Mouse (Mus musculus) ES-Bruce4 (cell line): ENCODE measurements around the gene Tex14. TPM values are rescaled to one million over a fixed set of nuclear protein-coding genes. Genes with fewer than 3 reads are reported as not detected.
A peak's percentile ranks its signal among the peaks of the same experiment; 100 is the strongest.
"Not testable (repeated sequence)": the region's sequence is repeated elsewhere in the genome, so short reads cannot be mapped to it uniquely, and the experiment has no call there.

Experiments
- H3K27ac ChIP-seq: 2 replicates; pipeline ENCODE4 v1.5.1; 2012; ENCODE audit warnings: low read length, inconsistent platforms; ENCODE audit not compliant: insufficient read depth
- H3K27me3 ChIP-seq: 2 replicates; pipeline ENCODE4 v1.6.1; 2012; ENCODE audit warnings: mild to moderate bottlenecking, low read length, inconsistent platforms; ENCODE audit not compliant: control insufficient read depth, poor library complexity, insufficient read depth, severe bottlenecking
- H3K36me3 ChIP-seq: 2 replicates; pipeline ENCODE4 v1.6.1; 2012; ENCODE audit warnings: inconsistent platforms, mild to moderate bottlenecking, low read length, moderate library complexity; ENCODE audit not compliant: control insufficient read depth, poor library complexity, insufficient read depth, severe bottlenecking
- H3K4me1 ChIP-seq: one replicate; pipeline ENCODE4 v1.8.1; 2011; ENCODE audit warnings: low read length; ENCODE audit not compliant: control insufficient read depth, insufficient read depth
- H3K4me3 ChIP-seq: 2 replicates; pipeline ENCODE4 v1.5.1; 2011; ENCODE audit warnings: low read depth, mild to moderate bottlenecking, low read length
- H3K9ac ChIP-seq: 2 replicates; pipeline ENCODE4 v1.6.1; 2012; ENCODE audit warnings: low read depth, mild to moderate bottlenecking, inconsistent platforms; ENCODE audit not compliant: poor library complexity, severe bottlenecking
- H3K9me3 ChIP-seq: replicated peaks from 2 replicates; pipeline ENCODE4 v1.6.1; 2012; ENCODE audit warnings: mild to moderate bottlenecking, low read length, inconsistent platforms; ENCODE audit not compliant: control insufficient read depth, poor library complexity, insufficient read depth, severe bottlenecking
- CTCF ChIP-seq: IDR thresholded peaks from one replicate; pipeline ENCODE4 v1.8.1; 2011; ENCODE audit warnings: low read depth, low read length
- EP300 ChIP-seq: IDR thresholded peaks from 2 replicates; pipeline ENCODE4 v1.6.1; 2011; ENCODE audit warnings: low read depth, low read length; ENCODE audit not compliant: insufficient read depth
- POLR2A ChIP-seq: IDR thresholded peaks from one replicate; pipeline ENCODE4 v1.8.1; 2011; ENCODE audit warnings: low read length; ENCODE audit not compliant: insufficient read depth
- polyA plus RNA-seq: library from polyadenylated mRNA; stranded (reverse); fragments of >200 nt; gene quantifications from 2 replicates; pipeline ENCODE4 v1.2.4, GENCODE M21; 2011; ENCODE audit warnings: low read depth; ENCODE audit not compliant: missing spikeins, insufficient read depth, insufficient read length

The Tex14 gene
- polyA plus RNA-seq, 1 experiment: 15.9 TPM

DNA sequence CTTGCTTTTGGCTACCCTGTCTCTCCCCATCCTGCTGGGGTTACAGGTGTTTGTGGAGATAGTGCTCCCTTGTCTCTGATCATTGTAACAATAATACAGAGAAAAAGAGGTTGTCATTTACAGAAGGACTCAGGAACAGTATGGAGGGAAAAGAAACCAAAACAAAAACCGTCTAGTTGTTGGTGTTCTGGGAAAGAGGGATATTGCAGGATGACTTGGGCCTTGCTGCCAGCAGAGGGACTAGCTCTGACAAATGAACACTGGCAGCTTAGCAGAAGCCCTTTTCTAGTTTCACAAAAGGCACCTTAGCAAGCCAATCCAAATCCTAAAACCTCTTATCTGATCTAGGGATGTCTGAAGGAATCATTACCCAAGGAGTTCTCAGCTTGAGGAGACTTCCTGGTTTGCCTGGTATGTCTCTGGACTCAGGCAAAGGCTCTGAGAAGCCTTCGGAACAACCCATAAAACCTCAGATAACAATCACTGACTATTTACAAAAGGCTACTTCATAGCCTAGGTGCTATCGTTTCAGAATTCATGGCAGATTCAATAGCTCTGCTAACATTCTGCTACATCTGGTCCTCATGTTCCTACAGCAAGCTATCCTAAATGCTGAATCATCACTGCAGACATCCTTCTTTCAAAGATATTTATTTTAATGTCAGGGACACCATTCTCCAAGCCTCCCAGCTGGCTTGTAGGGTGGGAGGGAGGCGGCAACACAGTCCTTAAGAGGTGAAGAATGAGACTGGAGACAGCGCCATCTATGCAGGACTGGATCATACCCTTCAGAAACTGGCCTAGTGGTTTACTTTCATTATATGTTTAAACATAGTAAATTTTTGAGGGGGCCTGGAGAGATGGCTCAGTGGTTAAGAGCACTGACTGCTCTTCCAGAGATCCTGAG is 31.7 kb downstream of the Tex14 start:
- no peak overlapping the region for H3K9ac ChIP-seq
- H3K36me3 ChIP-seq: no peaks in the 10 kb centered on the region
- no peak overlapping the region for H3K4me3 ChIP-seq
- H3K9me3 ChIP-seq: no peaks in the 10 kb centered on the region
- H3K4me1 ChIP-seq: no peaks in the 10 kb centered on the region
- TF ChIP-seq CTCF (no peak), POLR2A (no peak), EP300 (no peak)
- H3K27me3 ChIP-seq: no peaks in the 10 kb centered on the region
- no peak overlapping the region for H3K27ac ChIP-seq

DNA sequence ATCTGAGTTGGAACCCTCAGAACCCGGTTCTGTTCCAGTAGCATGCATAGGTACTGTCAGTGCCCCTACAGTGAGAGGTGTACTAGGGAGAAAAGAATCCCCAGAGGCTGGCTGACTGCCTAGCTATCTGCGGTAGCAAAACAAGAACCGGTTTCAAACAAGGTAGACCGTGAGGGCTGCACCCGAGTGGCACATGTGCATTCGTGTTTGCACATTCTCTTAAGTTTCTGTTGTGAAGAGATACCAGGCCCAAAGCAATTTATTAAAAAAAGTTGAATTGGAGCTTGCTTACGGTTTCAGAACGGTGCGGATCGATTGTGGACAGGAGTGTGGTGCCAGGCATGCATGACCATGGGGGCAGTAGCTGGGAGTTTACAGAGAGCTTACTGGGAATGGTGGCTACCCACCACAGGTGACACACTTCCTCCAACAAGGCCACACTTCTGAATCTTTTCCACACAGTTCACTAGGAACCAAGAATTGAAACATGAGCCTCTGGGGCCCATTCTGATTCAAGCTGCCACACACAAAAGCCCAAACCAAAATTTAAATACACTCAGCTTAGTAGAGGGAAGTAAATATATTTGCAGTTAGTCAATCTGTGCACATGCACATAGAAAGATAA is 35.0 kb downstream of the Tex14 start:
- H3K4me1 ChIP-seq: no peaks in the 10 kb centered on the region
- H3K36me3 ChIP-seq: no peaks in the 10 kb centered on the region
- H3K27ac ChIP-seq: no peak overlapping the region
- no peaks in the 10 kb centered on the region for H3K9me3 ChIP-seq
- H3K9ac ChIP-seq: no peak overlapping the region
- no peak overlapping the region for H3K4me3 ChIP-seq
- no peaks in the 10 kb centered on the region for H3K27me3 ChIP-seq
- TF ChIP-seq POLR2A (no peak), EP300 (no peak), CTCF (no peak)

DNA sequence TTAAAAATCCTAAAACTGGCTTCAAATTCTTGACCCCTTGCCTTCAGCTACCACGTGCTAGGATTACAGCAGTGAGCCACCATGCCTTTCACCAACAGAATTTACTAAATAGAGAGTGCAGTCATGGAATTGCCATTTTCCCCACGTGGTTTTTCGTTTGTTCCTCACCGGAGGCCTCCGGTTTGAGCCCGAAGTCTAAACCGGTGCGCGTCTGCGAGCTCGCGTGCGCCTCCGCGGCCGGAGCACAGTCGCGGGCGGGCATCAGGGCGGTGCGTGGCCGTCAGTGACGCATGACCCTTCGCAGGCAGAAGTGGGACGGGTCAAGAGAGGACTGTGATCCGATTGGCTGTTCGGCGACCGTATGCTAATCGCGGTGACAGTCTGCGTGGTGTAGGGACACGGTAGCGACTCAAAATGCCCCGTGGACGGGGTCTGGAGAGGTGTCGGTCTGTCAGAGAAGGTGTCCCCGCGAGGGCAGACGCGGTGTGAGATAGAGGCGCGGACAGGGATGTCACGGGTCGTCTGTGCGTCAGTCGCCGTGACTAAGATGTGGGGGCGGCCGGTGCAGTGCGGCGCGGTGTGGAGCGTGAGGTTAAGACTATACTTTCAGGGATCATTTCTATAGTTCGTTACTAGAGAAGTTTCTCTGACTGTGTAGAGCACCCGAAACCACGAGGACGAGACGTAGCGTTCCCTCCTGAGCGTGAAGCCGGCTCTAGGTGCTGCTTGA is 37.9 kb downstream of the Tex14 start:
- peak overlapping the region; percentile 19; the same call in 1 of the 2 replicates for H3K4me3 ChIP-seq
- H3K9me3 ChIP-seq, H3K4me1 ChIP-seq, H3K27me3 ChIP-seq, H3K27ac ChIP-seq, H3K36me3 ChIP-seq: not testable (repeated sequence)
- H3K9ac ChIP-seq: peak overlapping the region; percentile 23

DNA sequence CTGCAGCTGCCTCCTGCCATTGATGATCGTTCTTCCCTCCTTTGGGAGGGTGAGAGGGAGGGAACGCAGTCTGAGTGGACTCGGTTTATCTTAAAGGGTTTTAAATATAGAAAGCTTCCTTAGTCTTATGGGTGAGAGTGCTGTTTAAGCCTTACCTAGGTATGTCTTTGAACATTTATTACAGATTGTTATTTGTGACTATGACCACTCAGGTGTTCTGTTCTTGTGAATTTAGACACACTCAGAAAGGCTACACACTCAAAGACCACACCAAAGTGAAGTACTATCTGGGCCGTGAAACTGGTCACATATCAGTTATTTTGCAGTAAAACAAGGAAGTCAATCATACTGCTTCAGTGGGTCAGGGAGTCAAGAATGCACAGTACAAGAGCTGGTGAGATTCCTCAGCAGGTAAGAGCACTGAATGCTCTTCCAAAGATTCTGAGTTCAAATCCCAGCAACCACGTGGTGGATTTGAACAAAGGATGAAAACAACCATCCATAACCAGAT is 38.6 kb downstream of the Tex14 start:
- 0 out of 2 replicates have a peak overlapping the region, but pooled peaks have one; percentile 89 for H3K9ac ChIP-seq
- no peak overlapping the region for H3K4me3 ChIP-seq
- peak overlapping the region; percentile 75; the same call in 1 of the 2 replicates for H3K27ac ChIP-seq
- H3K9me3 ChIP-seq: no peaks in the 10 kb centered on the region
- no peaks in the 10 kb centered on the region for H3K4me1 ChIP-seq
- H3K36me3 ChIP-seq: no peaks in the 10 kb centered on the region
- TF ChIP-seq CTCF (no peak), POLR2A (no peak), EP300 (no peak)
- H3K27me3 ChIP-seq: no peaks in the 10 kb centered on the region

DNA sequence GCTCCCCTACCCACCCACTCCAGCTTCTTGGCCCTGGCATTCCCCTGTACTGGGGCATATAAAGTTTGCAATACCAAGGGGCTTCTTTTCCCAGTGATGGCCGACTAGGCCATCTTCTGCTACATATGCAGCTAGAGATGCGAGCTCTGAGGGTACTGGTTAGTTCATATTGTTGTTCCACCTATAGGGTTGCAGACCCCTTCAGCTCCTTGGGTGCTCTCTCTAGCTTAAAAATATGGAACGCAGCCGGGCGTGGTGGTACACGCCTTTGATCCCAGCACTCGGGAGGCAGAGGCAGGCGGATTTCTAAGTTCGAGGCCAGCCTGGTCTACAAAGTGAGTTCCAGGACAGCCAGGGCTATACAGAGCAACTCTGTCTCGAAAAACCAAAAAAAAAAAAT is 39.2 kb downstream of the Tex14 start:
- not testable (repeated sequence) for H3K27ac ChIP-seq, H3K4me1 ChIP-seq, H3K9me3 ChIP-seq, H3K4me3 ChIP-seq, H3K27me3 ChIP-seq, H3K36me3 ChIP-seq
- H3K9ac ChIP-seq: peak overlapping the region; percentile 89; the same call in 1 of the 2 replicates
